Mouse (Mus musculus) limb, embryonic 15.5 days (tissue): Measurements from ENCODE around the gene Krt7. TPM values are rescaled to one million over a fixed set of nuclear protein-coding genes. Genes with fewer than 3 reads are reported as not detected.
A peak's percentile ranks its signal among the peaks of the same experiment; 100 is the strongest.

Experiments
- ATAC-seq: fragments of 200-750 bp; cut with Nextera tagmentation; 2 replicates; pipeline ENCODE4 v1.8.0; 2017; ENCODE audit warnings: low read depth, moderate TSS enrichment; ENCODE audit not compliant: insufficient number of reproducible peaks, low FRiP score, low TSS enrichment
- H3K27ac ChIP-seq: fragments of 300-500 bp; sonication (generic); 2 replicates; pipeline ENCODE4 v1.5.1; 2015; ENCODE audit warnings: moderate library complexity, mild to moderate bottlenecking, inconsistent platforms
- H3K27me3 ChIP-seq: fragments of 300-500 bp; sonication (generic); 2 replicates; pipeline ENCODE4 v1.6.1; 2015; ENCODE audit warnings: inconsistent platforms
- H3K36me3 ChIP-seq: fragments of 300-500 bp; sonication (generic); 2 replicates; pipeline ENCODE4 v1.6.1; 2015; ENCODE audit warnings: inconsistent platforms
- H3K4me1 ChIP-seq: fragments of 300-500 bp; sonication (generic); 2 replicates; pipeline ENCODE4 v1.6.1; 2015; ENCODE audit warnings: inconsistent platforms
- H3K4me2 ChIP-seq: fragments of 300-500 bp; sonication (generic); 2 replicates; pipeline ENCODE4 v1.6.1; 2015; ENCODE audit warnings: mild to moderate bottlenecking, inconsistent platforms
- H3K4me3 ChIP-seq: fragments of 300-500 bp; sonication (generic); 2 replicates; pipeline ENCODE4 v1.5.1; 2015; ENCODE audit warnings: mild to moderate bottlenecking, inconsistent platforms
- H3K9ac ChIP-seq: fragments of 300-500 bp; sonication (generic); 2 replicates; pipeline ENCODE4 v1.6.1; 2015; ENCODE audit warnings: inconsistent platforms
- H3K9me3 ChIP-seq: fragments of 300-500 bp; sonication (generic); 2 replicates; pipeline ENCODE4 v1.6.1; 2016; ENCODE audit warnings: inconsistent platforms
- WGBS: fragments of 180-500 bp; shearing (Covaris S2); methylation state at CpG from one replicate; pipeline ENCODE4 v1.1.7; 2015; 5-methylcytosine and 5-hydroxymethylcytosine counted together
- polyA plus RNA-seq: library from polyadenylated mRNA; unstranded; fragments of >200 nt; fragmentation: Nextera tagmentation; extraction: Ambion mirVana; gene quantifications from 2 replicates; pipeline ENCODE4 v1.2.1, GENCODE M21; 2015

Gene Krt7
- polyA plus RNA-seq, 1 experiment from 2014 or later: 162 TPM

- no peaks in the 10 kb centered on the region for H3K9me3 ChIP-seq
- H3K27me3 ChIP-seq: 0 out of 2 replicates have a peak, but pooled peaks cover 3% of the 10 kb centered on the region
- no peak overlapping the region for H3K27ac ChIP-seq
- ATAC-seq: no peak
- 0 out of 2 replicates have a peak, but pooled peaks cover 4% of the 10 kb centered on the region for H3K4me1 ChIP-seq
- no peaks in the 10 kb centered on the region for H3K36me3 ChIP-seq
- 79% methylated on average over 8 of the region's 8 CpGs for WGBS
- H3K4me2 ChIP-seq: no peak overlapping the region
- H3K9ac ChIP-seq: no peak overlapping the region
- H3K4me3 ChIP-seq: no peak overlapping the region
Observed at GRCm38 (mm10) chr15:101454774-101455173, 43.9 kb downstream of the Krt7 start.

- no peak overlapping the region for H3K27ac ChIP-seq
- no peaks in the 10 kb centered on the region for H3K36me3 ChIP-seq
- WGBS: 83% methylated on average over 2 of the region's 2 CpGs
- H3K4me1 ChIP-seq: 0 out of 2 replicates have a peak, but pooled peaks cover 4% of the 10 kb centered on the region
- ATAC-seq: no peak
- H3K9me3 ChIP-seq: no peaks in the 10 kb centered on the region
- no peak overlapping the region for H3K4me3 ChIP-seq
- 0 out of 2 replicates have a peak, but pooled peaks cover 3% of the 10 kb centered on the region for H3K27me3 ChIP-seq
- no peak overlapping the region for H3K9ac ChIP-seq
- no peak overlapping the region for H3K4me2 ChIP-seq
Observed at GRCm38 (mm10) chr15:101455292-101455691, 44.4 kb downstream of the Krt7 start.

- no peak overlapping the region for H3K4me2 ChIP-seq
- H3K9ac ChIP-seq: no peak overlapping the region
- no peak overlapping the region for H3K27ac ChIP-seq
- no peak overlapping the region for H3K4me3 ChIP-seq
- no peak for ATAC-seq
- WGBS: 88% methylated on average over 6 of the region's 6 CpGs
- H3K4me1 ChIP-seq: 0 out of 2 replicates have a peak, but pooled peaks cover 4% of the 10 kb centered on the region
- H3K36me3 ChIP-seq: no peaks in the 10 kb centered on the region
- 0 out of 2 replicates have a peak, but pooled peaks cover 3% of the 10 kb centered on the region for H3K27me3 ChIP-seq
- no peaks in the 10 kb centered on the region for H3K9me3 ChIP-seq
Observed at GRCm38 (mm10) chr15:101455891-101456290, 45.0 kb downstream of the Krt7 start.

- no peak overlapping the region for H3K27ac ChIP-seq
- H3K9ac ChIP-seq: no peak overlapping the region
- no peaks in the 10 kb centered on the region for H3K9me3 ChIP-seq
- ATAC-seq: no peak
- 71% methylated on average over 16 of the region's 16 CpGs for WGBS
- H3K4me3 ChIP-seq: no peak overlapping the region
- H3K4me2 ChIP-seq: no peak overlapping the region
- H3K4me1 ChIP-seq: 0 out of 2 replicates have a peak, but pooled peaks cover under 1% of the 10 kb centered on the region
- H3K36me3 ChIP-seq: no peaks in the 10 kb centered on the region
- H3K27me3 ChIP-seq: no peaks in the 10 kb centered on the region
Observed at GRCm38 (mm10) chr15:101458361-101458930, 47.6 kb downstream of the Krt7 start.

GRCm38 (mm10) chr15:101459283-101459682 lies 48.4 kb downstream of the Krt7 start:
- Histone ChIP-seq H3K27me3 (no peaks in the 10 kb centered on the region; the same call in 1 of the 2 replicates), H3K9ac (no peak overlapping the region), H3K4me3 (no peak overlapping the region), H3K4me1 (no peaks in the 10 kb centered on the region), H3K36me3 (no peaks in the 10 kb centered on the region), H3K9me3 (no peaks in the 10 kb centered on the region), H3K4me2 (no peak overlapping the region), H3K27ac (no peak overlapping the region)
- ATAC-seq: no peak
- 78% methylated on average over 14 of the region's 14 CpGs for WGBS

- 80% methylated on average over 13 of the region's 13 CpGs for WGBS
- Histone ChIP-seq H3K4me1 (no peaks in the 10 kb centered on the region), H3K4me2 (no peak within 1 kb of the TSS), H3K9me3 (no peaks in the 10 kb centered on the region), H3K27ac (no peak within 1 kb of the TSS), H3K9ac (no peak within 1 kb of the TSS), H3K27me3 (no peaks in the 10 kb centered on the region; the same call in 1 of the 2 replicates), H3K4me3 (no peak within 1 kb of the TSS), H3K36me3 (no peaks in the 10 kb centered on the region)
- ATAC-seq: no peak
Observed at GRCm38 (mm10) chr15:101463651-101464050, 52.8 kb downstream of the Krt7 start, which contains the start of gene Krt81. TSS of gene Krt81 (minus strand) at chr15:101463751.

GRCm38 (mm10) chr15:101469093-101469492 lies 58.2 kb downstream of the Krt7 start:
- H3K36me3 ChIP-seq: no peaks in the 10 kb centered on the region
- H3K27me3 ChIP-seq: no peaks in the 10 kb centered on the region
- H3K9me3 ChIP-seq: no peaks in the 10 kb centered on the region
- H3K4me2 ChIP-seq: no peak overlapping the region
- H3K4me1 ChIP-seq: no peaks in the 10 kb centered on the region
- H3K27ac ChIP-seq: no peak overlapping the region
- H3K4me3 ChIP-seq: no peak overlapping the region
- 78% methylated on average over 4 of the region's 4 CpGs for WGBS
- no peak overlapping the region for H3K9ac ChIP-seq
- no peak for ATAC-seq

GRCm38 (mm10) chr15:101472952-101473528 lies 62.2 kb downstream of the Krt7 start, which contains the start of gene Krt86:
TSS of gene Krt86 (plus strand) at chr15:101473478.
- Histone ChIP-seq H3K4me3 (no peak within 1 kb of the TSS), H3K27ac (no peak within 1 kb of the TSS), H3K4me2 (no peak within 1 kb of the TSS), H3K27me3 (peaks cover 5% of the 10 kb centered on the region; the same call in 1 of the 2 replicates), H3K4me1 (no peaks in the 10 kb centered on the region), H3K9ac (no peak within 1 kb of the TSS), H3K36me3 (no peaks in the 10 kb centered on the region), H3K9me3 (no peaks in the 10 kb centered on the region)
- 18% methylated on average over 10 of the region's 10 CpGs for WGBS
- no peak for ATAC-seq

- peak overlapping the region; percentile 55 for H3K4me2 ChIP-seq
- H3K27ac ChIP-seq: no peak overlapping the region
- H3K4me3 ChIP-seq: peak overlapping the region; percentile 27
- no peaks in the 10 kb centered on the region for H3K36me3 ChIP-seq
- peaks cover 12% of the 10 kb centered on the region for H3K4me1 ChIP-seq
- ATAC-seq: no peak
- WGBS: 8% methylated on average over 31 of the region's 31 CpGs
- H3K27me3 ChIP-seq: peaks cover 18% of the 10 kb centered on the region
- H3K9ac ChIP-seq: no peak overlapping the region
- H3K9me3 ChIP-seq: no peaks in the 10 kb centered on the region
Observed at GRCm38 (mm10) chr15:101479007-101479665, 68.3 kb downstream of the Krt7 start.

GRCm38 (mm10) chr15:101479666-101480060 lies 68.8 kb downstream of the Krt7 start:
- Histone ChIP-seq H3K4me3 (peak overlapping the region; percentile 27), H3K9me3 (no peaks in the 10 kb centered on the region), H3K4me2 (peak overlapping the region; percentile 55), H3K9ac (no peak overlapping the region), H3K27me3 (peaks cover 18% of the 10 kb centered on the region), H3K4me1 (peaks cover 12% of the 10 kb centered on the region), H3K27ac (no peak overlapping the region), H3K36me3 (no peaks in the 10 kb centered on the region)
- ATAC-seq: no peak
- 36% methylated on average over 11 of the region's 11 CpGs for WGBS
